Mouse (Mus musculus) intestine, embryonic 16.5 days (tissue): ENCODE results near the gene Inhbe. TPM values are rescaled to one million over a fixed set of nuclear protein-coding genes. Genes with fewer than 3 reads are reported as not detected.

ENCODE experiments used
- ATAC-seq: fragments of 200-750 bp; cut with Nextera tagmentation; 2 replicates; pipeline ENCODE4 v1.8.0; 2017; ENCODE audit warnings: moderate TSS enrichment, moderate library complexity
- H3K27ac ChIP-seq: fragments of 300-500 bp; sonication (generic); 2 replicates; pipeline ENCODE4 v1.5.1; 2014; ENCODE audit warnings: mild to moderate bottlenecking, low read length
- H3K27me3 ChIP-seq: fragments of 300-500 bp; sonication (generic); replicated peaks from 2 replicates; pipeline ENCODE4 v1.6.1; 2014; ENCODE audit warnings: low read length, control low read depth, mixed read lengths; ENCODE audit not compliant: control insufficient read depth, insufficient read depth
- H3K36me3 ChIP-seq: fragments of 300-500 bp; sonication (generic); 2 replicates; pipeline ENCODE4 v1.6.1; 2014; ENCODE audit warnings: low read length, control low read depth; ENCODE audit not compliant: control insufficient read depth, insufficient read depth
- H3K4me1 ChIP-seq: fragments of 300-500 bp; sonication (generic); 2 replicates; pipeline ENCODE4 v1.6.1; 2014; ENCODE audit warnings: low read length, control low read depth, mixed read lengths; ENCODE audit not compliant: control insufficient read depth, insufficient read depth
- H3K4me2 ChIP-seq: fragments of 300-500 bp; sonication (generic); 2 replicates; pipeline ENCODE4 v1.6.1; 2014; ENCODE audit warnings: low read depth, low read length, control low read depth
- H3K4me3 ChIP-seq: fragments of 300-500 bp; sonication (generic); 2 replicates; pipeline ENCODE4 v1.5.1; 2014; ENCODE audit warnings: mild to moderate bottlenecking, low read length
- H3K9ac ChIP-seq: fragments of 300-500 bp; sonication (generic); 2 replicates; pipeline ENCODE4 v1.6.1; 2014; ENCODE audit warnings: low read depth, low read length
- H3K9me3 ChIP-seq: fragments of 300-500 bp; sonication (generic); 2 replicates; pipeline ENCODE4 v1.6.1; 2016; ENCODE audit warnings: low read length, control low read depth; ENCODE audit not compliant: control insufficient read depth
- WGBS: fragments of 180-500 bp; shearing (Covaris S2); extraction: QIAGEN DNeasy Blood & Tissue Kit; methylation state at CpG from one replicate; pipeline ENCODE4 v1.1.7; 2014; 5-methylcytosine and 5-hydroxymethylcytosine counted together
- polyA plus RNA-seq: library from polyadenylated mRNA; unstranded; fragments of >200 nt; fragmentation: Nextera tagmentation; extraction: Ambion mirVana; gene quantifications from 2 replicates; pipeline ENCODE4 v1.2.1, GENCODE M21; 2015

Inhbe gene
- polyA plus RNA-seq, 1 experiment from 2014 or later = not detected

DNA sequence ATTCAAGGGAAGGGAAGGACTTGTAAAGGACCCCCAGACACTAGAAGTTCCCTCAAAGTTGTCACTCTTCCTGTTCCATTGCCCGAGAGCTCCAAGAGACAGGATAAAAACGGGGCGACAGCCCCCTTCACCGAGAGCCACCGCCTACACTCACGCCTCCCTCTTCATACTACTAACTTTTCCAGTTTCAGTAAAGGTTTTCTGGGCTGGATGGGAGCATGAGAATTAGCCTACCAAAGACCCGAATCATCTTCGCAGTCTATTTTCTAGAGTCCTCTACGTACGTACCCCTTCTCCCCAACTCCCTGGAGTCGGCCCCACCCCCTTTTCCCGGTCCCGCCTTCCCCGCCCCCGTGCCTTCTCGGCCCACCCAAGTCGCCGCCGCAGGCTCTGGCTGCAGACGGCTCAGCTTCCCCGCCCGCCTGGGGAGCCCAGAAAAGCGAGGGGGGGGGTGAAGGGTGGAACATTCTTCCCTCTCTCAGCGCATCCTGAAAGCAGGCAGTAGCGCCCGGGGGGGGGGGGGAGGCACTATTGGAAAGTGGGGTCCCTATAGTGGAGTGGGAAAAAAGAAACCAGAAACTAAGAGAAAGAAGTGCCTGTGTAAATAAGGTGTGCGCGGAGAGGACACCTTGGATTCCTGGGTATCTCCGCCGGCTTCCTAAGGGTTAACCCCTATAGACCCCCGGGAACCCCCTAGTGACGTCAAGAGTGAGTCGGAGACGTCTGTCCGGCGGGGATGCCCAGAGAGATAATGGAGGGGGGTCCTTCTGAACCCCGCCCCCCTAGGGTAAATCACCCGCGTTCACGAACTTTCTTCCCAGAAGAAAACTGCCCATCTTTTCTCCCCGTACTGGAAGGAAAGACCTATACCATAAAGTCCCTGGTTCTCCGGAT is 14.3 kb downstream of the Inhbe start:
- peak; percentile 56 for ATAC-seq

DNA sequence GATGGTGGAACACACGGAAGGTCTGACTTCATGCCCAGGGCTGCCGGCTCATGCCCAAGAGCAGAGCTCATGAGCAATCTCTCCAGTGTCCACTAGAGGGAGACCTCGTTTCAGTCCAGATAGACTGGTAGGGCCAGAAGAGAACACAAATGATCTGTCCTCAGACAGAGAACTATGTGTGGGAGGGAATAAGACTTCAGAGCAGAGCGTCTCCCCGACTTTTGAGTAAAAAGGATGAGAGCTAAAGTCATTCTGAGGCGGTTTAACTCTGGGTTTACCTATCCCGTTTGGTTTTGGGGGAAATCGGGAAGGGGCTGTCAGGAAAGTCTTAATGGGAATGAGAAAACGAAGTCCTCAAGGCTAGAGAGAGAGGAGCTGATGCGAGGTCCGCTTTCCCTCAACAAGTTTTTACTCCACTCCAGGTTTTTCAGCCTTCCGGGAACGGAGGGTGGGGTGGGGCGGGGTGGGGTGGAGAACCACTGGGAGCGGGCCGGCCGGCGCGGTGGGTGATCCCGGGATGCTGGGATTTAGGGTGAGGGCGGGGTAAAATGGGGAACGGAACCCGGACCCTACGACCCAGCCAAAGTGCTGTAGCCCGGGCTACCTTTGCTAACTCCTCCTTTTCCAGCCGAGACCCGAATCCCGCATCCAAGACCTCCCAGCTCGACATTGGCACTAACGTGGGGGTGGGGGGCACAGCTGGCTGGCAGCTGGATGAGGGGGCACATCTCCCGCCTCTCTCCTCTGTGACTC is 15.1 kb downstream of the Inhbe start:
- Histone ChIP-seq H3K27me3 (peaks cover 5% of the 10 kb centered on the region), H3K4me1 (peaks cover 9% of the 10 kb centered on the region), H3K36me3 (no peaks in the 10 kb centered on the region), H3K27ac (peak overlapping the region; percentile 91), H3K9ac (peak overlapping the region; percentile 70), H3K4me2 (peak overlapping the region; percentile 88), H3K9me3 (no peaks in the 10 kb centered on the region), H3K4me3 (peak overlapping the region; percentile 57)
- WGBS = under 1% methylated on average over 31 of the region's 31 CpGs
- peak; percentile 77 for ATAC-seq

More for the DNA sequence above, 14.3 kb downstream of the Inhbe start:
- Histone ChIP-seq H3K9me3 (no peaks in the 10 kb centered on the region; the same call in 1 of the 2 replicates), H3K27ac (peak overlapping the region; percentile 91), H3K36me3 (no peaks in the 10 kb centered on the region), H3K4me3 (peak overlapping the region; percentile 57), H3K4me2 (peak overlapping the region; percentile 88), H3K4me1 (peaks cover 9% of the 10 kb centered on the region), H3K9ac (peak overlapping the region; percentile 70), H3K27me3 (peaks cover 5% of the 10 kb centered on the region)
- 1% methylated on average over 42 of the region's 42 CpGs for WGBS

DNA sequence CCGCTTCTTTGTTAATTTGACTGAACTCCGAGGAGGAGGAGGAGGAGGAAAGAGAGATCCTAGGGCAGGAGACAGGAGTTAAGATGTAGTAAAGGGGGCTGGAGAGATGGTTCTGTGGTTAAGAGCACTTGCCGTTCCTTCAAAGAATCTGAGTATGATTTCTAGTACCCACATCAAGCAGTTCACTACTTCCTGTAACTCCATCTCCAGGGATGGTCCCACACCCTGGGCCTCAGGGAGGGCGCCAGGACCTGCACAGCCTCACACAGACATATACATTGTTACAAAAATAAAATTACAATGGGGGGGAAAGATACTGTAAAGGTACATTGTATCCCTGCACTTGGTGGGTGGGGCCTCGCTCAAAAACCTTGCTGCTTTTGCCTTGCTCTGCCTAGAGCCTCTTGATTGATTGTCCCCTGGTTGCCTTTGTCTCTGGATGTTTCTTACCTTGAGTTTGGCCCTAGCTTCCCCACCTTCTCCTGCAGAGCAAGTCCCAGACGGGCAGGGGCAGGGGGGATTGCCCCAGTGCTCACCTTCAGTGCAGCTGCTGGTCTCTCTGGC is 16.6 kb downstream of the Inhbe start:
- H3K9ac ChIP-seq = no peak overlapping the region
- H3K9me3 ChIP-seq = no peaks in the 10 kb centered on the region
- WGBS = 81% methylated on average over 6 of the region's 6 CpGs
- H3K4me3 ChIP-seq = no peak overlapping the region
- H3K27me3 ChIP-seq = peaks cover 5% of the 10 kb centered on the region
- no peak for ATAC-seq
- no peak overlapping the region for H3K4me2 ChIP-seq
- H3K36me3 ChIP-seq = no peaks in the 10 kb centered on the region
- H3K4me1 ChIP-seq = peaks cover 9% of the 10 kb centered on the region
- no peak overlapping the region for H3K27ac ChIP-seq

DNA sequence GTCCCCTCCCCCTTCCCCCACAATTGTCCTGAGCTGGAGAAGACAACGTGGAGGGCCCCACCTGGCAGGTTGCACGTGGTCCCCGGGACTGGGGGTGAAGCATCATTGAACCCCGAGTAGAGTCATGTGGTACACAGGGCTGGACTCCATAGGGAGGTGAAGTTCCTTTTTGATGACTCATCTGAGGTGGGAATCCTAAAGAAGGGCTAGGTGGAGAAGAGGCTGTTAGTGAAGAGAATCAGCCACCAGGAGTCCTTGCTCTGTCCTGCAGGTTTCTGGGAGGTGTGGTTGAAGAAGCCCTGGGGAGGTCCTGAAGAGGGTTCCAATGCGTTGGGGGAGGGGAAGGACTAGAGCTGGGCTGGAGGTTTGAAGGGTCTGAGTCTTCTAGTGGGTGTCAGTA is 17.3 kb downstream of the Inhbe start:
- Histone ChIP-seq H3K4me3 (no peak overlapping the region), H3K27ac (no peak overlapping the region), H3K9me3 (no peaks in the 10 kb centered on the region), H3K36me3 (no peaks in the 10 kb centered on the region), H3K9ac (no peak overlapping the region), H3K27me3 (peaks cover 5% of the 10 kb centered on the region), H3K4me2 (no peak overlapping the region), H3K4me1 (peaks cover 9% of the 10 kb centered on the region)
- WGBS = 60% methylated on average over 5 of the region's 5 CpGs
- no peak for ATAC-seq

DNA sequence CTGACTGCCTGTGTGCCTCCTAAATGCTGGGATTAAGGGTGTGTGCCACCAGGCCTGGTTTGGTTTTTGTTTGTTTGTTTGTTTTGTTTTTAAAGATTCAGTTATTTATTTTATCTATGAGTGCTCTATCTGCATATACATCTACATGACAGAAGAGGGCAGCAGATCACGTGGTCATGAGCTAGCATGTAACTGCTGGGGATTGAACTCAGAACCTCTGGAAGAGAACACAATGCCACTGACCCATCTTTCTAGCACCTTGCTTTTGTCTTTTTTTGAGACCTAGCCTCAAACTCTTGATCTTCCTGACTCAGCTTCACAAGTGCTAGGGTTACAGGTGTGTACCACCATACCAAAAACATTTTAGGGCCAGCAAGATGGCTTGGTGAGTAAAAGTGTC is 18.9 kb downstream of the Inhbe start:
- Histone ChIP-seq H3K9ac (no peak overlapping the region), H3K4me1 (peaks cover 3% of the 10 kb centered on the region; the same call in 1 of the 2 replicates), H3K4me3 (no peak overlapping the region), H3K4me2 (no peak overlapping the region), H3K27me3 (no peaks in the 10 kb centered on the region; the same call in 1 of the 2 replicates), H3K27ac (no peak overlapping the region), H3K36me3 (no peaks in the 10 kb centered on the region), H3K9me3 (no peaks in the 10 kb centered on the region)
- no peak for ATAC-seq
- 71% methylated on average over 1 of the region's 1 CpGs for WGBS

DNA sequence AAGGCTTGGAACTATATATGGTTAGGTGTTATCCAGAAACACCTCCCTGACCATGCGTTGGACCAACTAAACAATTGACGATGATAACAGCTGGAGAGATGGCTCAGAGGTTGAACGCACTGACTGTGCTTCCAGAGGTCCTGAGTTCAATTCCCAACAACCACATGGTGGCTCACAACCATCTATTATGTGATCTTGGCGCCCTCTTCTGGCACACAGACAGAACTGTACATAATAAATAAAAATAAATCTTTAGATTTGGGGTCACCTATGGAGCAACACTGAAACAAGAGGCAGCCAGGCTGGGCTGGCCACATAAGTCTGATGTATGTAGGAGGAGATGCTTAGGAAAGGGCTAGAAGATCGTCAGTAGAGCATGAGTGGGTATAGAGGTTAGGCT is 21.1 kb downstream of the Inhbe start:
- H3K4me2 ChIP-seq = no peak overlapping the region
- no peak overlapping the region for H3K9ac ChIP-seq
- no peak overlapping the region for H3K4me3 ChIP-seq
- no peak overlapping the region for H3K27ac ChIP-seq
- 69% methylated on average over 5 of the region's 5 CpGs for WGBS
- H3K9me3 ChIP-seq = no peaks in the 10 kb centered on the region
- ATAC-seq = no peak
- no peaks in the 10 kb centered on the region for H3K4me1 ChIP-seq
- H3K36me3 ChIP-seq = no peaks in the 10 kb centered on the region
- peaks cover 3% of the 10 kb centered on the region; the same call in 1 of the 2 replicates for H3K27me3 ChIP-seq

DNA sequence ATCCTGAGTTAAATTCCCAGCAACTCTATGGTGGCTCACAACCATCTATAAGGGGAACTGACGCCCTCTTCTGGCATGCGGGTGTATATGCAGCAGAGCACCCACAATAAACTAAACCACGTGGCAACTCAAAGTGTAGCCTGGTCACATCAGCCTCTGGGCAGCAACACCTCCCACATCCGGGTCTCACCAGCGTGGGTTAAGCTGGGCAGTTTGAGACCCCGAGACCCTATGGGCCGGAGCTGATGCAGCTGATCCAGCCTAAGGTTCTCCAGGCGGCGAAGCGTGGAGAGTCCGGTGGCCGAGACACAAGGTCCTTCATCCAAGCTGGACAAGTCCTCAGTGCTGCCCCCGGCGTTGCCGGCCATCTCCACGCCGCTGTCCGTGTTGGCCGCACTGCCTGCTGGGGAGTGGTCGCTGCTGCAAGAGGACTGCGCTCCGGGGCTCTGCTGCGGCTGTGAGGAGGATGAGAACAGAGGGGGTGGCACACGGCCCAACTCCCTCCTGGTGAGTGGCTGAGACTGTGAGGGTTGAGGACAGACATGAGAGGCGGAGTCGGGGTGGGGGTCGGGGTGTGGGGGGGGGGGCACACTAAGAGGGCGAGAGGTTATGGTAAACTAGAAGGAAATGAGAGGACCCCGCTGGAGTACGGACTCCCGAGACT is 21.9 kb downstream of the Inhbe start:
- H3K4me3 ChIP-seq = no peak overlapping the region
- no peak overlapping the region for H3K27ac ChIP-seq
- H3K4me2 ChIP-seq = 0 out of 2 replicates have a peak overlapping the region, but pooled peaks have one; percentile 24
- no peaks in the 10 kb centered on the region for H3K36me3 ChIP-seq
- H3K4me1 ChIP-seq = no peaks in the 10 kb centered on the region
- no peak overlapping the region for H3K9ac ChIP-seq
- H3K27me3 ChIP-seq = peaks cover 10% of the 10 kb centered on the region
- no peak for ATAC-seq
- no peaks in the 10 kb centered on the region for H3K9me3 ChIP-seq
- 47% methylated on average over 31 of the region's 31 CpGs for WGBS

DNA sequence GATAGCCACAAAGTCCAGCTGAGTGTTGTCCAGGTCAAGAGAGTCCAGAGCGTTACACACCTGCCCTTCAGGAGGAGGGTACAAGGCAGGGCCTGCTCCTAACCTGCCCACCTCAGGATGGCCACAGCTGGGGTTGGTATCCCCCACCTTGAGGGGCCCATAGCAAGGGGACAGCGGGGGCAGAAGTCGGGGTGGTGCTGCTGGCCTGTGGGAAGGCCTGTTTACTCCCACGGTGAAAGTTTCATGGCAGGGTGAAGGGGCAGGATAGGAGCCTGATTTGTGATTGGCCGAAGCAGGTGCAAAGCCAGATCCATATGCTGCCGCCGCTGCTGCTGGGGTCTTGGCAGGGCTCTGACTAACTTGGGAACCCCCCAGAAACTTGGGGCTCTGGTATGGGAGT is 24.0 kb downstream of the Inhbe start:
- H3K27me3 ChIP-seq = peaks cover 15% of the 10 kb centered on the region
- H3K36me3 ChIP-seq = no peaks in the 10 kb centered on the region
- WGBS = 81% methylated on average over 7 of the region's 7 CpGs
- no peak overlapping the region for H3K4me2 ChIP-seq
- H3K4me3 ChIP-seq = no peak overlapping the region
- H3K9me3 ChIP-seq = no peaks in the 10 kb centered on the region
- H3K9ac ChIP-seq = no peak overlapping the region
- H3K4me1 ChIP-seq = peaks cover 16% of the 10 kb centered on the region
- no peak overlapping the region for H3K27ac ChIP-seq
- ATAC-seq = no peak
